Mouse (Mus musculus) spleen, adult 12 weeks (tissue): ENCODE measurements around the gene Hs3st2.
"Not testable (repeated sequence)": the region's sequence is repeated elsewhere in the genome, so short reads cannot be mapped to it uniquely, and the experiment has no call there.

ENCODE experiments used
- DNase-seq: peaks from one replicate; pipeline ENCODE4 v3.0.0; 2022; ENCODE audit warnings: low spot score

Gene Hs3st2

DNA sequence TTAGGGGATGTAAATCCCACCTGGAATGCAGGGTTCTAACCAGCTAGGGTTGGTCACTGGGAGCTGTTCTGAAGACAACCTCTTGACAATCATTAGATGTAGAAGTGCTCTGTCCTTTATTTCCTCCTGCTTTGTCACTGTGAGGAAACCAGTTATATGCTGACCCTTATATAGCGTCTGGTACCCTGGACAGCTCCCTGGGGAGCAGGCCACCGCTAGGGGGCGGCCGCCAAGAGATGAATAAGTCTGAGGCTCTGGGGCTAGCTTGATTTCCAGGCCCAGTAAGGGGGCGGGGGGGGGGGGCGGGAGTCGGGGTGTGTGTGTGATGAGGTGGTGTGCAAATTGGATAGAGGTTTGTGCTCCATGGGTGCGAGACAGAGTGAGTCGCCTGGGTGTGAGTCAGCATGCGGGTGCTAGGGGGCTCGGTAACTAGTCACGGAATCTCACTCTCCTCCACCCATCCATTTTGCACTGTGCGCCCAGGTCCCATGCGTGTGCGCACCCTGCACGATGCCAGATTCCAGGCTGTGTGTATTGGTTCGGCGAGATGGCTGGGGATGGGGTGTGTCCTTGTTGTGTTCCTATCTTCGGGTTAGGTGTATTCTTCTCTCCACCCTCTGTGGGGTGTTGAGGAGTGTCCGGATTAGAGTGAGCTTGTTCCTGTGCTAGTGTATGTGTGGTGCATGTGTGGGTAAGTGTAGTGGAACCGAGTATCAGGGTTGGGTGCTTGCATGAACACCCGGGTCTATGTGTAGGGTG, at the start of gene Hs3st2:
Hs3st2 (plus strand) TSS at position 635 of the 759 bp plus-strand sequence.
- DNase-seq, result peak; percentile 6

DNA sequence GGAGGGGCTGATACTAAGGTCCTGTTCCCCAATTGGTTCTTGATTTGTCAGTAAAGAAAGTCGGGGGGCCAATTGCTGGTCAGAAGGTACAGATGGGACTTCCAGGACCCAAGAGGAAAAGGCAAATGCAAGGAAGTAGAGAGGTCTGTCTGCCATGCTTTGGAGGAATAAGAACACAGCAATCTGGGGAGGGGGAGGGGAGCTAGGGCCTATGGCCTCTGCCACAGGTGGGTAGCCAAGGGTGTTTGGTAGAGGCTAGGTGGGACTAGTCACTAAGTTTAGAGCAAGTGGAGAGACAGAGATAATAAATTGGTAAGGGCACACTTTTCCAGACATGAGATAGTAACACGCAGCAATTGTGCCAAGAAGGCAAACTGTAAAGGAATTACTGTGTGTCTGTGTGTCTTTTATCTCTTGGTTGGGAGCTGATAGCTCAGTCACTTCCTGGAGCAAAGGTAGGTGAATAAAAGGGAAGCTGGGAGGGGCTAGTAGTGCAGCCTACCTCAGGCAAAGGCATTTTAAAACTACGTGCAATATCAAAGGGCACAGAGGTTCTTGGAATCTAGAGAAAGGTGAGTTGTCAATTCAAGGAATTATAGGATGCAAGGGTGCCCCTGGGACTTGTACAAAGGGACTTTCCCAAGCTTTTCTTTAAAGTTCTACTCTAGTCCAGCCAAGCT, 43.2 kb upstream of the Hs3st2 start:
- DNase-seq, result no peak

DNA sequence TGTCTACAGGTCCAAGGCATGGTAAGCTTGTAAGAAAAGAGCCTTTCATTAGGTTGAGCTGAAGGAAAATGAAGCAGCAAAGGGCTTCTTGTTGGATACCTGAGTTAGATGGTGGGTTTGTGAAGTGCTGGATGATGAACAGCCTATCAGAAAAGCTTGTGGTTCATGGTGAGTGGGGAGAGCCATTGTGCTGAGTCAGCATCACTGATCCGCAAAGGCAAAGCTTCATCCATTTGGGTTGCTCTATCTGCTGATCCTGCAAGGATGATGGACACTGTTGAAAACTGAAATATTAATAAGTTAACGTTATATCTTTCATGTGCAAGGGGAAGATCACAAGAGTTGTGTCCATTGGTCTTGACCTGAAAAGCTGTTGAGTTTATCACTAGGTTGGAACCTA, 40.0 kb upstream of the Hs3st2 start:
- no peak for DNase-seq

DNA sequence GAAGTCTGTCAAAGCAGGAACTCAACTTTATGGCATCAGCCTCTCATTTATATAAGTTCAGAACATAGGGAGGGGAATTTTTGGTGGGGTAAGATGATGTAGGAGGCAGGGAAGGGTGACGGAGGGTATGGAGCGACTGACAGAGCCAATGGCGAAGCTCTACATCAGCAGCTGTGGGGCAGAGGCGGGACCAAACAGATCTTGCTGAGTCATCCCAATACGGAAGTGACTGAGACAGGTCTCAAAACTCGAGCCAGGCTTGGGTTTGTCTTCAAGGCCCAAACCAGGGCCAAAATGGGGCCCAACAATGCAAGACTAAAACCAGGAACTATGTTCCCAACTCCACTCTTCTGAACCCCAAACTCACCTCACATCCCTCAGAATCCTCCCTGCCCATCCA, 30.2 kb upstream of the Hs3st2 start:
- not testable (repeated sequence) for DNase-seq

DNA sequence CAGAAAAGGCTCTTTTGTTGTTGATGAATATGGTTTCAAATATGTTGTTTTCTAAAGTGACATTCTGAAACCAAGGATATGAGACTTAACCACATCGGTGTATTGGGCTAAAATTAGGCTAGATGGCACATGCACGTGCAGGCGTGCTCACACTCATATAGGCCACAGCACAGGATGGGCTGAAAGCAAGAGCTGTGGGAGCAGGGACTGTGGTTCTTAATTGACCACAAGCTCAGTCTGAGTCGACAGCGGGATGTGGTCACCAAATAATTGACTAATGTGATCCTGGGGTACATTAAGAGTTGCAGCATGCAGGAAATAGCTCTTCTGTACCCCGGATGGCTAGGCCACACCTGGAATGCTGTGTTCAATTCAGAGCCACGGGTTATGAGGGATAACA, 26.1 kb upstream of the Hs3st2 start:
- DNase-seq, result no peak

GRCm38 (mm10) chr7:121367185-121367584, 24.5 kb upstream of the Hs3st2 start:
- DNase-seq, result no peak

DNA sequence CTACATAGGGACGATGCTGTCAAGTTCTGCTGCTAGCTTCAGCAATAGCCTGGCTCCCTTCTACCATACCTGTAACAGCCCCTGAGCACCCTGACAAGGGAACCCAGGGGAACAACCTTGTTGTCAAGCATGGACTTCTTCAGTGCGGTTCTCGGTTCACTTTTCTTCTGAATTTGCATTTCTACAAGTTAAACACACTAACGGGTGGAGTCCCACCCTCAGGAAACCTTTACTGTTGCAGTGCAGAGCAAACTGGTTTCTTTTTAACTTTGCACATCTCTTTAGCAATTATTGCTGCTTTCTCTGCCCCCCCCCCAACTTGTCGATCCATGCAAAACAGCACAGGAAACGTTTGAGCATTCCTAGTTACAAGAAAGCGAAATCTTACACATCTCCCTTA, 19.7 kb upstream of the Hs3st2 start:
- DNase-seq, result no peak

DNA sequence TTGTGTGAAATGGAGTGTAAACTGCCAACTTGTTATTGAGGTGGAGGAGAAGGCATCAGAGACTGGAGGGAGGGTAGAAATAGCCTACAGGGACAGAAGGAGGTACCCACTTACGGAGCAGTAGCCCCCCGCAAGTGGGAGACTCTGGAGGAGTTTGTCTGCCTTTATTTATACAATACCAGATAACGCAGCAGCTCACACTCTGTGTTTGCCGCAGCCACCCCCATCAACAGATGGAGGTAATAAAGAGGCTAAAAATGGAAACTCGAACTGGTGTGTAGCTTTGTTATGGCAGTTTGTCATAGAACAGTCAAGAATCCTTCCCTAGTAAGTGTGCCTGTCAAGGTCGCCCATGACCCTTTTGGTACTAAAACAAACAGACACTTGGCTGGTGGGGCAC, 16.2 kb upstream of the Hs3st2 start:
- no peak for DNase-seq

- no peak for DNase-seq
Measured at GRCm38 (mm10) chr7:121378942-121379341, 12.7 kb upstream of the Hs3st2 start.

DNA sequence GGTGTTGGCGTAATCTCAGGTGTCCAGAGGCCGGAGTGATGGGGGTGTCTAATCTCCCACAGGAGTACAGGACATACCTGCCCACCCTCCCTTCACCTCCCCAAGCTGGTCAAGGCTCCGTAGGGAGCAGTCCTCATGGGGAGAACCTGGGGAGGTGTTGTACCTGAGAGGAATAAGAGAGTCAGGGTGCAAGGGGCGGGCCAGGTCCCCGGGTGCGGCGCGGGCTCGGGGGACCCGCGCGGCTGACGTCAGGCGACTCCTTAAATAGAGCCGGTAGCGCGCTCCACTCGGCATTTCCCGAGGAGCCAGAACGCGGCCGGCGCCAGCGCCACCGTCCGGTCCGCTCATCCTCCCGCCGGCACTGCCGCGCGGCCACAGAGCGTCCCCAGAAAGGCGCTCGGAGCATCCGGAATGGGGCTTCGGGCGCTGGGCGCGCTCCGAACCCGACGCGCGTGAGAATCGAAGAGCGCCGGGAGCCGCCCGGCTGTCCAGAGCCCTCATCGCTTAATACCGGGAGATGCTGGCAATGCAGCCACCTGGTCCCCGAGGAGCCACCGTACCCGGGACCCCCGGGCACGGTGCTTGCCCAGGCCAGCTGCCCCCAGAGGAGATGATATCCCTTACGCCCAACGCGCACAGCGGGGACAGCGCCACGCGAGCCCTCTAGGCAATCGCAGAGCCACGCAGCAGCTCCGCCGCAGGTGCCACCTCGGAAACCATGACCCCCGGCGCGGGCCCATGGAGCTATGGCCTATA, 503 bp downstream of the Hs3st2 start:
- no peak for DNase-seq

DNA sequence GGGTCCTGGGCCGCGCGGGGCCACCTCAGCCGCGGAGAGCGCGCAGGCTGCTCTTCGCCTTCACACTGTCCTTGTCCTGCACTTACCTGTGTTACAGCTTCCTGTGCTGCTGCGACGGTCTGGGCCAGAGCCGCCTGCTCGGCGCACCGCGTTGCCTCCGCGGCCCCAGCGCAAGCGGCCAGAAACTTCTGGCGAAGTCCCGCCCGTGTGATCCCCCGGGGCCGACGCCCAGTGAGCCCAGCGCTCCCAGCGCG, 1.0 kb downstream of the Hs3st2 start:
- no peak for DNase-seq

GRCm38 (mm10) chr7:121393884-121394283, 2.2 kb downstream of the Hs3st2 start:
- DNase-seq, result no peak

- no peak for DNase-seq
Measured at GRCm38 (mm10) chr7:121394875-121395274, 3.2 kb downstream of the Hs3st2 start.

DNA sequence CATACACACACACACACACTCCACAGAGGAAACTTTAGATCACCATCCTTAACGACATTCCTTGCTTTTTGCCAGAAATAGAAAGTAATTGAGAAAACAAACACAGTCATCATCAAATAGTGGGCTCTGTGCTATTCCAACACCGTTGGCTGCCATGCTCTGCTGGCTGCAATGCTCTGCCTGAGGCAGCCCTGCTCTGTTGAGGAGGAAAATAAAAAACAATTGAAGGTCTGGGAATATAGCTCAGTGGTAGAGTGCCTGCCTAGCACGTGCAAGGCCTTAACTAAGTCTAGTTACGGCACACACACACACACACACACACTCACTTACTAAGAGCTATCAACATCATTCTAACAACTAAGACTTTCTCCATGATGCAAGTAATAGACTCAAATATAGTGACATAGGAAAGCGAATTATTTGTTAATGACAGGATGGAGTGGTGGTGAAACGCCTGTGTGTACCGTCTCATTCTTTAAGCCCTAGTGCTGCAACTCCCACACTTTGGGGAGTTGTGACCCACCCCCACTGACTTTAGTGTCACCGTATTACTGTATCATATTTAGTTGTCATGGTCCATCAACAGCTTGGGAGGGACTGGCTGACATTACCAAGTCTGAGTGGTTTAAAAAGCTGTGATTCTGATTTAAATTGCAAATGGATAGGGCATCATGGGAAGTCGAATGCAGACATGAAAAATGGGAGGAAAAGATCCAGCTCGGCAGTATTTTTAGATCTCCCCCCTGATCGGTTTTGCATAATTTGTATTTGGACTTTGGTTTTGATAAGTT, 19.3 kb downstream of the Hs3st2 start:
- no peak for DNase-seq

GRCm38 (mm10) chr7:121411507-121411898, 19.8 kb downstream of the Hs3st2 start:
- no peak for DNase-seq

DNA sequence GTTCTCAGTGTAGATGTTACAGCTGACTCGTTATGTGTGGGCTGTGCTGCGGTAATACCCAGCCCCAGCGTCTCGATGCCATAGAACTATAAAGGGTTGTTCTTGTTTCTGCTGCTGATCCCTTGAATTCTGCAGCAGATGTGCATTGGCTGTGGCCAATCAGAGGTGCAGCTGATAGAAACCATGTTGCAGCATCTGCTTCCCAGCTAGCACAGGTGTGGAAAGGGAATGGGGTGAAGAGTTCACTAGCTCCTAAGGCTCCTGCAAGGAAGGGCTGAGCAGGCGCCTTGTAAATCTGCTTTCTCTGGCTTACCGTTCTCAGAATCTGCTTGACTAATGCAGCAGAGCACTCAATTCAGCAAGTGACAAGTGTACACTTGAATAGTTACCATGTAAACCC, 45.2 kb downstream of the Hs3st2 start:
- DNase-seq, result no peak

DNA sequence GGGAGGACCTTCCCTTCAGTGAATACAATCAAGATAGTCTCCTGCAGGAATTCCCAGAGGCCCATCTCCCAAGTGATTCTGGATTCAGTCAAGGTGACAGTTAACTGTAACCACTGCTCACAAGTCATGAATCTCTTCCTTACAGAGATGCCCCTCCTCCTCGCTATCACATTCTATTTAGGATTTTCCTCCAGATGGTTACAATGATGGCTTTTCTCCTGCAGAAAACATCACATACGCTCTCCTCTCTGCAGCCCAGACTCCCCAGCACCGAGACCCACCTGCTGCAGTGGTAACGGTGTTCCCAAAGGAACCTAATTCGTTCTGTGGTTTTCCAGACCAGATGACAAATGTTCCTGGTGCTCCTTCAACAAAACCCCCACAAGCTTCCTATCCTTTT, 49.5 kb downstream of the Hs3st2 start:
- DNase-seq, result no peak

- DNase-seq, result no peak
Measured at GRCm38 (mm10) chr7:121444336-121444735, 52.7 kb downstream of the Hs3st2 start.

DNA sequence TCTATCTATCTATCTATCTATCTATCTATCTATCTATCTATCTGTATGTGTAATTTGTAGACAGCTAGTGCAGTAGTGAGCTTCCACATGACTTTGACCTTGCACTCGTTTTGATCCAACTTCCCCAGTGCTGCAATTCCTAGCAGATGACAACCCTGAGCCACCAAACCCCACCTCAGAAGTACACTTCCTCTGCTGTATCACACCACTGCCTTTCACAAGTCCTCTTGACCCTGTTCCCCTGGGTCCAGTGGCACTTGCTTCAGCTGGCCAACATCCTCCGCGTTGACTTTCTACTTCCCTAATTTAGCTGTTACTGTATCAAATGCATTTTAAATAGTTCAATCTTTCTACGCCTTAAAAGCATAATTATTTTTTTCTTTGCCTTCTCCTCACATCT, 54.6 kb downstream of the Hs3st2 start:
- DNase-seq, result peak; percentile 11

- DNase-seq, result no peak
Measured at GRCm38 (mm10) chr7:121450951-121451843, 59.5 kb downstream of the Hs3st2 start.

- DNase-seq, result no peak
Measured at GRCm38 (mm10) chr7:121456716-121457115, 65.1 kb downstream of the Hs3st2 start.
